Mouse (Mus musculus) lung, postnatal 0 days (tissue): ENCODE results near the gene Abca1. TPM values are rescaled to one million over a fixed set of nuclear protein-coding genes. Genes with fewer than 3 reads are reported as not detected.

Experiments used
- ATAC-seq: fragments of 200-750 bp; cut with Nextera tagmentation; 2 replicates; pipeline ENCODE4 v1.8.0; 2017; ENCODE audit warnings: moderate library complexity
- DNase-seq: peaks from one replicate; pipeline ENCODE4 v3.0.0-alpha.2; 2016; ENCODE audit warnings: low spot score
- H3K27ac ChIP-seq: fragments of 300-500 bp; sonication (generic); 2 replicates; pipeline ENCODE4 v1.5.1; 2014; ENCODE audit warnings: antibody characterized with exemption, mild to moderate bottlenecking, low read length, mixed read lengths
- H3K27me3 ChIP-seq: fragments of 300-500 bp; sonication (generic); replicated peaks from 2 replicates; pipeline ENCODE4 v1.6.1; 2014; ENCODE audit warnings: low read length, mixed read lengths; ENCODE audit not compliant: insufficient read depth
- H3K36me3 ChIP-seq: fragments of 300-500 bp; sonication (generic); 2 replicates; pipeline ENCODE4 v1.6.1; 2014; ENCODE audit warnings: low read length, mixed read lengths; ENCODE audit not compliant: insufficient read depth
- H3K4me1 ChIP-seq: fragments of 300-500 bp; sonication (generic); 2 replicates; pipeline ENCODE4 v1.6.1; 2014; ENCODE audit warnings: antibody characterized with exemption, low read depth, low read length, mixed read lengths; ENCODE audit not compliant: insufficient read depth
- H3K4me2 ChIP-seq: fragments of 300-500 bp; sonication (generic); replicated peaks from 2 replicates; pipeline ENCODE4 v1.6.1; 2014; ENCODE audit warnings: low read depth, mild to moderate bottlenecking, low read length, moderate library complexity, mixed read lengths
- H3K4me3 ChIP-seq: fragments of 300-500 bp; sonication (generic); 2 replicates; pipeline ENCODE4 v1.5.1; 2014; ENCODE audit warnings: low read depth, low read length
- H3K9ac ChIP-seq: fragments of 300-500 bp; sonication (generic); replicated peaks from 2 replicates; pipeline ENCODE4 v1.6.1; 2014; ENCODE audit warnings: low read depth, mild to moderate bottlenecking
- H3K9me3 ChIP-seq: fragments of 300-500 bp; sonication (generic); 2 replicates; pipeline ENCODE4 v1.6.1; 2016; ENCODE audit warnings: low read length, mixed read lengths
- CTCF ChIP-seq: IDR thresholded peaks from 2 replicates; pipeline ENCODE4 v1.5.1; 2016; ENCODE audit warnings: antibody characterized with exemption, mild to moderate bottlenecking
- EP300 ChIP-seq: IDR thresholded peaks from 2 replicates; pipeline ENCODE4 v1.6.1; 2016; ENCODE audit warnings: antibody characterized with exemption, mild to moderate bottlenecking, control low read depth
- WGBS: fragments of 180-500 bp; shearing (Covaris S2); extraction: QIAGEN DNeasy Blood & Tissue Kit; methylation state at CpG from one replicate; pipeline ENCODE4 v1.1.7; 2014; 5-methylcytosine and 5-hydroxymethylcytosine counted together
- polyA plus RNA-seq: library from polyadenylated mRNA; unstranded; fragments of >200 nt; fragmentation: Nextera tagmentation; extraction: Ambion mirVana; gene quantifications from 2 replicates; pipeline ENCODE4 v1.2.1, GENCODE M21; 2015

Abca1 gene
- polyA plus RNA-seq, 1 experiment from 2014 or later, result 3.7 TPM

DNA sequence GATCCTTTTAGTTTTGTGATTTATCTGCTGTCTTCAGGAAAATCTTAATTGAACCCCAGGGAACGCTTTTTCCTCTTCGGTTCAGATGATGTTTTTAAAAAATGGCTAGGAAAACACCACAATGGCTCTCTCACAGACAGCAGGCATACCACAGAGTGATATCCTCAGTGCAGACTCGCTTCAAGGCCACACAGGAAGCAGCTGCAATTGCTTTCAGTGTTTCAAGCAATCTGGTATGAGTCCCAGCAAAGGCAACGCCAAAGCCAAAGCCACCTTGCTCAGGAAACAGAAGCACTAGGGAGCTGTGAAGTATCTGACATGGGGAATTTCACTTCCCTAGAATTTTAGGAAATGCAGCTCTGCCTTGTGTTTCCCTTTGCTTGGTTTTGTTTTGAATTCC lies 27.4 kb upstream of the Abca1 start:
- WGBS, result 29% methylated on average over 4 of the region's 4 CpGs
- DNase-seq (peak; percentile 43), ATAC-seq (peak; percentile 44)

GRCm38 (mm10) chr4:53186573-53186972 lies 26.9 kb upstream of the Abca1 start:
- no peaks in the 10 kb centered on the region for H3K36me3 ChIP-seq
- H3K9me3 ChIP-seq, result no peaks in the 10 kb centered on the region
- 57% methylated on average over 4 of the region's 4 CpGs for WGBS
- no peak overlapping the region for H3K9ac ChIP-seq
- H3K27me3 ChIP-seq, result no peaks in the 10 kb centered on the region
- no peaks in the 10 kb centered on the region for H3K4me1 ChIP-seq
- no peak overlapping the region for H3K27ac ChIP-seq
- ATAC-seq (no peak), DNase-seq (no peak)
- H3K4me3 ChIP-seq, result no peak overlapping the region
- H3K4me2 ChIP-seq, result no peak overlapping the region
- TF ChIP-seq EP300 (no peak), CTCF (no peak)

More for the DNA sequence above, 27.4 kb upstream of the Abca1 start:
- no peak overlapping the region for H3K27ac ChIP-seq
- TF ChIP-seq EP300, result peak; percentile 34; the same call in 1 of the 2 replicates
- TF ChIP-seq CTCF, result no peak
- no peak overlapping the region for H3K9ac ChIP-seq
- H3K27me3 ChIP-seq, result no peaks in the 10 kb centered on the region
- no peaks in the 10 kb centered on the region for H3K36me3 ChIP-seq
- H3K4me2 ChIP-seq, result no peak overlapping the region
- no peak overlapping the region for H3K4me3 ChIP-seq
- no peaks in the 10 kb centered on the region for H3K9me3 ChIP-seq
- no peaks in the 10 kb centered on the region for H3K4me1 ChIP-seq

DNA sequence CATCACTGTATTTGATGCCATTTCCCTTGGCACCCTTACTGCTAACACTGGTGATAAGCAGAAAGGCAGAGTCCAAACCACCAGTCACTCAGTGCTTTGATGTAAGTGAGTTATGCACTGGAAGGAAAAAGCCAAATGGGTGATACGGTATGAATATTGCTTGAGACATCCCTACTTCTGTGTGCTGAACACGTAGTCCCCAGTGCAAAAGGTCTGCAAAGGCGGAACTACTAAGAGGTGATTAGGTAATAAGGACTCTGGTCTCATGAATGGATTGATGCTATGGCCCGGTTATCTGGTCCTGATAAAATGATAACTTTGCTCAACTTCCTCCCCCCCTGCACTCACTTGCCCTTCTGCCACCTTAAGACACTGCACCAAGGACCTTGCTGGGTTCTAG lies 26.4 kb upstream of the Abca1 start:
- Histone ChIP-seq H3K27me3 (no peaks in the 10 kb centered on the region), H3K4me2 (no peak overlapping the region), H3K9me3 (no peaks in the 10 kb centered on the region), H3K36me3 (no peaks in the 10 kb centered on the region), H3K27ac (no peak overlapping the region), H3K9ac (no peak overlapping the region), H3K4me3 (no peak overlapping the region), H3K4me1 (no peaks in the 10 kb centered on the region)
- ATAC-seq, result no peak
- TF ChIP-seq EP300, result no peak
- no peak for TF ChIP-seq CTCF
- 71% methylated on average over 4 of the region's 4 CpGs for WGBS
- DNase-seq, result no peak

DNA sequence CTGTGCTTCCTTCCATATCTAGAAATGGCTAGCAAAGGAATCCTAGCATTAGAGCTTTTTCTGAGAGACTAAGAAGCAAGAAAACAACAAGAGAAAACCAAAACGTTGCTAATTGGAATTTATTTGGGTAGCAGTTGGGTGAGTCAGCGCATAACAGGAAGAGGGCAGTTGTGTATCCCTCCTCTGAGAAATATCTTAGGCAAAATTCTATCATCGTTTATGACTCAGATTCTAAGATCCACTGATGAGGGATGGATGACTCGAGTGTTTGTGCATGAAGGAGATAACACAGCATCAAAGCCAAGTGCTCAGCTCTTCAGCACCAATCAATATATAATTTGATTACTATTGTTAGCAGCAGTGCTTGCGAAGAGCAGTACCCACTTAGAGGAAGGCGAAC lies 21.8 kb upstream of the Abca1 start:
- 69% methylated on average over 6 of the region's 6 CpGs for WGBS

GRCm38 (mm10) chr4:53179308-53179820 lies 19.7 kb upstream of the Abca1 start:
- Histone ChIP-seq H3K27me3 (no peaks in the 10 kb centered on the region), H3K9me3 (no peaks in the 10 kb centered on the region), H3K9ac (no peak overlapping the region), H3K27ac (no peak overlapping the region), H3K4me2 (no peak overlapping the region), H3K36me3 (no peaks in the 10 kb centered on the region), H3K4me3 (no peak overlapping the region), H3K4me1 (no peaks in the 10 kb centered on the region; the same call in 1 of the 2 replicates)
- DNase-seq, result no peak
- 73% methylated on average over 10 of the region's 10 CpGs for WGBS
- TF ChIP-seq CTCF (no peak), EP300 (no peak)
- no peak for ATAC-seq

More for the DNA sequence above, 21.8 kb upstream of the Abca1 start:
- Histone ChIP-seq H3K9ac (no peak overlapping the region), H3K27ac (no peak overlapping the region), H3K9me3 (no peaks in the 10 kb centered on the region), H3K4me2 (no peak overlapping the region), H3K36me3 (no peaks in the 10 kb centered on the region), H3K4me1 (no peaks in the 10 kb centered on the region; the same call in 1 of the 2 replicates), H3K27me3 (no peaks in the 10 kb centered on the region), H3K4me3 (no peak overlapping the region)
- ATAC-seq (no peak), DNase-seq (no peak)
- TF ChIP-seq EP300, result no peak
- no peak for TF ChIP-seq CTCF

DNA sequence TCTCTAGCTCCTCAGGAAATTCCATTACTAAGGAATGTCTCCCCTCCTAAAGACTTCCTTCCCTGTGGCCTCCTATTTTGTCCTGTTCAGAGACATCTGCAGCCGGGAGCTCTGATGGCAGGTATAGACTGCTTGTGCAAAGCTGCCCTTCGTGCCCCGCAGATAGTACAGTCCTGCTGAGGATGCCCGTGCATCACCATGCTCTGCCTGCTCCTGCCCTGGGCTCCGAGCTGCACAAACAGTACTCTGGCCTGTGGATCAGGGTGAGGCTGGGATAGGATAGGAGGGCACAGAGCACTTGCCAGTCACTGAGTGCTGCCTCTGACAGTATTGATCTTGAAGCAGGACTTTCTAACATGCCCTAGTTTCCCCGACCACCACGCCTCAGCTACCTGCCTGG lies 18.8 kb upstream of the Abca1 start:
- Histone ChIP-seq H3K4me3 (no peak overlapping the region), H3K36me3 (no peaks in the 10 kb centered on the region), H3K4me2 (no peak overlapping the region), H3K4me1 (no peaks in the 10 kb centered on the region; the same call in 1 of the 2 replicates), H3K9ac (no peak overlapping the region), H3K27ac (no peak overlapping the region), H3K27me3 (no peaks in the 10 kb centered on the region), H3K9me3 (no peaks in the 10 kb centered on the region)
- TF ChIP-seq EP300 (no peak), CTCF (no peak)
- DNase-seq (no peak), ATAC-seq (no peak)
- WGBS, result 81% methylated on average over 7 of the region's 7 CpGs

- no peak overlapping the region for H3K9ac ChIP-seq
- no peak for TF ChIP-seq EP300
- no peak for TF ChIP-seq CTCF
- ATAC-seq (no peak), DNase-seq (no peak)
- H3K27me3 ChIP-seq, result no peaks in the 10 kb centered on the region
- no peaks in the 10 kb centered on the region; the same call in 1 of the 2 replicates for H3K4me1 ChIP-seq
- WGBS, result 89% methylated on average over 8 of the region's 8 CpGs
- H3K36me3 ChIP-seq, result no peaks in the 10 kb centered on the region
- H3K4me3 ChIP-seq, result no peak overlapping the region
- no peak overlapping the region for H3K27ac ChIP-seq
- no peaks in the 10 kb centered on the region for H3K9me3 ChIP-seq
- H3K4me2 ChIP-seq, result no peak overlapping the region
Measured at GRCm38 (mm10) chr4:53177696-53178095, 18.0 kb upstream of the Abca1 start.
